Mouse (Mus musculus) WW6 (cell line): ENCODE results near the gene Slc38a9.
"Not testable (repeated sequence)": the region's sequence is repeated elsewhere in the genome, so short reads cannot be mapped to it uniquely, and the experiment has no call there.

Source experiments
- DNase-seq: peaks from one replicate; pipeline ENCODE4 v3.0.0-alpha.2; 2013; ENCODE audit warnings: low read depth, low spot score

The Slc38a9 gene

GRCm38 (mm10) chr13:112683970-112684369 lies 23.4 kb downstream of the Slc38a9 start:
- DNase-seq, result no peak

GRCm38 (mm10) chr13:112686155-112686554 lies 25.6 kb downstream of the Slc38a9 start:
- no peak for DNase-seq

GRCm38 (mm10) chr13:112692870-112693553 lies 32.5 kb downstream of the Slc38a9 start:
- no peak for DNase-seq

GRCm38 (mm10) chr13:112695526-112696240 lies 35.1 kb downstream of the Slc38a9 start:
- no peak for DNase-seq

- DNase-seq, result no peak
Observed at GRCm38 (mm10) chr13:112701256-112701655, 40.7 kb downstream of the Slc38a9 start.

GRCm38 (mm10) chr13:112706351-112706750 lies 45.8 kb downstream of the Slc38a9 start:
- DNase-seq, result no peak

GRCm38 (mm10) chr13:112720078-112720736 lies 59.7 kb downstream of the Slc38a9 start:
- DNase-seq, result no peak

GRCm38 (mm10) chr13:112721946-112722729 lies 61.6 kb downstream of the Slc38a9 start:
- DNase-seq, result no peak

- DNase-seq, result not testable (repeated sequence)
Observed at GRCm38 (mm10) chr13:112724260-112724659, 63.7 kb downstream of the Slc38a9 start.

- DNase-seq, result no peak
Observed at GRCm38 (mm10) chr13:112726002-112726401, 65.5 kb downstream of the Slc38a9 start.

- no peak for DNase-seq
Observed at GRCm38 (mm10) chr13:112733311-112733710, 72.8 kb downstream of the Slc38a9 start.

- DNase-seq, result peak; percentile 65
Observed at GRCm38 (mm10) chr13:112734906-112735713, 74.6 kb downstream of the Slc38a9 start.

- no peak for DNase-seq
Observed at GRCm38 (mm10) chr13:112736407-112736806, 75.9 kb downstream of the Slc38a9 start.

GRCm38 (mm10) chr13:112737110-112737509 lies 76.6 kb downstream of the Slc38a9 start:
- DNase-seq, result no peak

GRCm38 (mm10) chr13:112738005-112738404 lies 77.5 kb downstream of the Slc38a9 start:
- DNase-seq, result no peak

GRCm38 (mm10) chr13:112740073-112740472 lies 79.5 kb downstream of the Slc38a9 start:
- no peak for DNase-seq

GRCm38 (mm10) chr13:112742076-112742830 lies 81.7 kb downstream of the Slc38a9 start:
- no peak for DNase-seq

GRCm38 (mm10) chr13:112743647-112744046 lies 83.1 kb downstream of the Slc38a9 start:
- DNase-seq, result no peak

GRCm38 (mm10) chr13:112744061-112744849 lies 83.7 kb downstream of the Slc38a9 start:
- no peak for DNase-seq
